Mouse (Mus musculus) adrenal gland, postnatal 14 days (tissue): ENCODE measurements around the gene Btbd1. TPM values are rescaled to one million over a fixed set of nuclear protein-coding genes. Genes with fewer than 3 reads are reported as not detected.

Experiments
- DNase-seq: peaks from one replicate; pipeline ENCODE4 v3.0.0; 2021; ENCODE audit warnings: mixed read lengths
- total RNA-seq: library from RNA; stranded (reverse); gene quantifications from 2 replicates; pipeline ENCODE4 v1.2.3, GENCODE M21; 2021

Btbd1 gene
- total RNA-seq, 1 experiment from 2014 or later: 136 TPM

DNA sequence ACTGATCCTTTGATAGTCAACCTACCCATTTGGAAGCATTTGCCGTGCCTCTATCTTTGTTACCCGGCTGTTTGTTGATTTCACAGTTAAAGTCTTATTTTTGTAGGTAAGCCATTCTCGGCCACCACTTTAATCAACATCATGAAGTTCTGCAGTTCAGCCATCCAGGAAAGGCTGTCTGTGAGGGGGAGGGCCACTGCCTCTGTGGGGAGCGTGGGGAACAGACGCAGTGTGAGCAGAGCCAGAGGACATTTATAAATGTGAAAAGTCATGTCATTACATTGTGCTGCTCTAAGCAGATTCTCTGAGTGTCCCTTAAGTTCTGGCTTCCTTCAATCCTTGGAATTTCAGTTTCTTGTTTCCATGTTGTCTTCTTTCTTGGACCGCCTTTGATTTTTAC, 20.9 kb upstream of the Btbd1 start:
- DNase-seq: no peak

DNA sequence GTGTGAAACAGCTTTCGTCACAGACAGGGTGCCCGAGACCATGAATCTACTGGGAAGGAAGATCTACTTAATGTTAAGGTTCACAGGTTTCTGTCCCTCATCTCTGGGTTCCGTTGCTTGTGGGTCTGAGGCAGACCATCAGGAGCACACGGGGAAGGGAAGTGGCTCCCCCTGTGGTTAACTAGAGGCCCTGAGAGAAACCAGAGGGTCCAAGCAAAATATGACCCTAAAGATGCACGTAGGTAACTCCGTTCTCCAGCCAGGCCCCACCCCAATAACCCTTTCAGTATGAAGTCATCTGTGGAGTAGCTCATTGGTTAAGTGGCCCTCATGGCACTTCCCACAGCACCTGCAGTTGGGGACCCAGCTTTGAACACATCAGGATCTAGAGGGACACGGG, 20.4 kb upstream of the Btbd1 start:
- no peak for DNase-seq

DNA sequence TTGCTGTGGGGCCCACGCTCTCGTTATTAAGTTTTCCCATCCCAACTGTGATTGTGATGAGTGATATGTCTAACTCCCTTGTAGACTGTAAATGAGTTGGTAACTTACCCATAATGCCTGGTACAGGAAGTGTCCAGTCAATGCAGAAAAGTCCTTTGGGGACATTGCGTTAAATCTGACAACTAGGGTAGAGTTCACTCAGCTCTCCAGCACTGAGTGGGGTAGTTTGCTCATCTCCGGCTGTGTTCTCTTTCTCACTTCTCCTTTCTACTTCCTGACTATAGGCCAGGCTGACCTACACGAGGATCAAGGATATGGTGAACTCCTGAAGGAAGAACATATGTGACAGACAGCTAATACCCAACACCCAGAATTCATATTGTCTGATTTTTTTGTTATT, 20.0 kb upstream of the Btbd1 start:
- no peak for DNase-seq

DNA sequence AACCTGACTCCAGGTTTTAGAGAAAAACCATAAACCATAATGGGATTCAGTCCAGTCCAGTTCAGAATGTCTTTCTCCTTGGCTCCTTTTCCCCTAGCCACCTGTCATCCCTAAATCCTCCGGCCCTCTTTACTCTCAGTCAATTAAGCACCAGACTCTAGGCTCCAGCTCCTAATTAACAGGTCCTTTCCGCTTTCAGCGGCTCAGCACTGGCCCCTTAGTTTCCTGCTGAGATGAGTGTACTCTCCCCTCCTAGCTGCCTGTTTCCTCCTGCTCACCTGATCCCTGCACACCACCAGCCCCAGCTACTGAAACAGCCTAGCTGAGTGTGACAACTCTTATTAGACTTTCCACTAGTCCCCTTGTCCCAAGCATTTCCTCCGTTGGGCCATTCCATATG, 18.5 kb upstream of the Btbd1 start:
- DNase-seq: no peak

DNA sequence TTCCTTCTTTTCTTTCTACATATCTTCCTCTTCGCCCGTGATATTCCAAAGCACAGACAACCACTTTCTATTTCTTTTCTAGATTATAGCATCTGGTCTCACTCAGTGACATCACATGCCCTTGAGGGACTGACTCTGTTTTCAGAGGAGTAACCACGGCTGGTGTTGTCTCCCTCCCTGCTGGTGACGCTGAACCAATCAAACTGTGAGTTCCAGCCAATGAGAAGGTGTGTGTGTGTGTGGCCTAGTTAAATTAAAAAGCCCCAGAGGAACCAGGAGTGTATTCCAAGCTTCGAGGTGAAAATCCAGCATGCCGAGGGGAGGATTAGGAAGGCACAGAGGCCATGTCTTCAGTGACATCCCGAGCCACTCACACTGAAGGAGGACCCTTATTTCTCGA, 17.8 kb upstream of the Btbd1 start:
- DNase-seq: peak; percentile 46

DNA sequence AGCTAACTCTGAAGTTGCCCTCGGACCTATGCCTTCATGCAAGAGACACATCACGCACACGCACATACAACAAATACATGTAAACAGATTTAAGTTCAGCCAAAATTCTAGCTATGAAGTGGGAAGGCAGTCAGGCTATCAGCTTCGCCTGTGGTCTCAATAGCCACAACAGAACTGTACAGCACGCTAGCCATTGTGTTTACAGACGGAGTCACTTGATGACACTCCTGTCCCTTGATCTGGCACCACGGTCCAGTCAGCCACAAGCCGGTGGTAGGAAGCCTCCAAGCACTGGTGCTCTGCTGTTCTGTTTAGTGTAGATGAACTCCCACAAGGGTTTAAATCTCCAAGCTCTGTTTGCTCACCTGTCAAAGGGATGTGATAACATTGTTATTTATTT, 16.8 kb upstream of the Btbd1 start:
- no peak for DNase-seq

DNA sequence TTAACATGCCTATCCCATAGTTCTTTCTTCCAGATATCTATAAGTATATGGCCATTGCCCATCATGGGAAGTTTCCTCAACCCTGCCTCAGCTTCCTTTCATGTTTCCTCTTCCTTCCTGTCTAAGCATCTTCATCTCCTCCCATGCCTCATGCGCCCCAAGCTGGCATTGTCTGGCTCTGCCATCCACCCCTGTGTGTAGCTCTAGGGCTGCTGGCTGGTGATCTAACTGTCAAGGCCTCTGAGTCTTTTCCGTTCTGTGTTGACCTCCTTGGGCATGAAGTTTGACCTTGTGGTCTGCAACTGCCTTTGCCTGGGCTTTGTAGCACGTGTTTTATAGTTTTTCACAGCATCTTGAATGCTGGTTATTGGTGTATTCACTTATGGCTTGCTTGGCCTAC, 16.1 kb upstream of the Btbd1 start:
- DNase-seq: no peak

DNA sequence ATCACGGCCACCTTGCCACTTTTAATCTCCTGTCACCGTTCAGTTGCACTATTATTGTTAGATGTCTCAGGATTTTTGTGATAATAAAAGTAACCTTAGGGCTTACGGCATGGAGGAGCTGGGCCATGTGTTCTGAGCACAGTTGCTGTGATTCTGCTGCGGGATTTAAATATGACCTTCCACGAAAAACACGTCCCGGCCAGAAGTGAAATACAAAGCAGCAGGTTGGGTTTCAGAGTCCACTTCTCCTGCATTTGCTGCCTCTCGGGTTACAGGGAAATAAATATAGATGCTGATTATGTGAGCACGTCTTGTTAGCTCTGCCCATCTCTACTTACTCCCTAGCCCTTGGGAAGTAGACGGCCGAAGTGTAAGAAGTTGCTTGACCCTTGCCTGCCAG, 15.6 kb upstream of the Btbd1 start:
- DNase-seq: no peak

DNA sequence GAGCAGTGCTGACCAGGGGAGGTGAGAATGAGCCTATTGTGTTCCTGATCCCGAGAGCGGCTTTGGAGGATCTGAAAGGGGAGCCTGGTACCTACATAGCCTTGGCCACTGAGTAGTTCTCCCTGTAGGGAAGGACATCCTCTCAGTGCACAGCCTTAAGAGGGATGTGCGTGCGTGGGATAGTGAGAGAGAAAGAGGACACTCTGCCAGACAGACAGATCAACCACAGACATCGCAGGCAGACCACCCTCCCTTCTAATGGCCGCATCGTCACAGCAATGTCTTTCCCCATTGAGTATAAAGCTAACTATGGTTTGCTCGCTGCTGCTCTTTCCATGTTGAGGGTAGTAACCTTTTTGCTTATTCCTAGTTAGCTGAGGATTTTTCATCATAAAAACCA, 14.7 kb upstream of the Btbd1 start:
- DNase-seq: no peak

DNA sequence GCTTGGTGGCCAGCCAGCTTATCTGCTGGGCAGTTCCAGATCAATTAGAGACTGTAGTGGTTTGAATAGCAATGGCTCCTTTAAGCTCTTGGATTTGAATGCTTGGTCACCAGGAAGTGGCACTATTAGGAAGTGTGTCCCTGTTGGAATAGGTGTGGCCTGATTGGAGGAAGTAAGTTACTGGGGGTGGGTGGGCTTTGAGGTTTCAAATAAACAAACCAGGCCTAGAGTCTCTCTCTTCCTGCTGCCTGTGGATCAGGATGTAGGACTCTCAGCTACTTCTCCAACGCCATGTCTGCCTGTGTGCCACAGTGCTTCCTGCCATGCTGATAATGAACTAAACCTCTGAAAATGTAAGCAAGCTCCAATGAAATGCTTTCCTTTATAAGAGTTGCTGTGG, 13.8 kb upstream of the Btbd1 start:
- no peak for DNase-seq

DNA sequence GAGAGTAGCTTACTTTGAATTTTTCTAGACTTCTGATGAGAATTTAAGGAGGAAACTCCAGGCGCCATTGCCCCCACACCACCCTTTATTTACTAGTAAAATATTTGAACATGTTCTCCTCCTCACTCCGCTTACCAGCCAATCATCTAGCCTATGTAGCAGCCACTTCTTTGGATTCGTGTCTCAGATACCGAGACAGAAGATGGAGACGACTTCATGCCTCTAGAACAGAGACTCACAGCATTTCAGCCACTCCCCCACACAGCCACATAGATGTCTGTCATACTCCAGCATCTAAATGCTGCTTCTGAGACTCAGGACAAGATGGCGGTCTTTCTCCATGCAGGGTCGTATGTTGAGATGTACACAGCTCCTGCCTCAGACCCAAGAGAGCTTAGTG, 12.9 kb upstream of the Btbd1 start:
- DNase-seq: no peak

DNA sequence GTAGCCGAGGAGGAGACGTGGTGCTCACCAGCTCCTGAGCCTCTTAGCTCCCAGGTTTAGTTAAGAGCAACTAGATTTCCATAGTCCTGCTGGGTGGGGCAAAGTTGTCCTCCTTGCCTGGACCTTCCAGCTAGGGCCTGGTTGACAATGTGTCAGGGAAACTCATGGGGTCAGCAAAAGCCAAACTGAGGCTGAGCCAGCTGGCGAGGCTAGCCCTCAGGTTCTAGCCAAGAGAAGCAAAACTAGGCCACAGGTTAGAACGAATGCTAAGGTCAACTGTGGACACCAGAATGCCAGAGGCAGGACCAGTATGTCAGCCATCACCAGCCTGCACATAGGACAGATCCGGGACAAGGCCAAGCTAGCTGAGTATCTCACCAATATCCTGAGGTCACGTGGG, 12.2 kb upstream of the Btbd1 start:
- DNase-seq: peak; percentile 60

DNA sequence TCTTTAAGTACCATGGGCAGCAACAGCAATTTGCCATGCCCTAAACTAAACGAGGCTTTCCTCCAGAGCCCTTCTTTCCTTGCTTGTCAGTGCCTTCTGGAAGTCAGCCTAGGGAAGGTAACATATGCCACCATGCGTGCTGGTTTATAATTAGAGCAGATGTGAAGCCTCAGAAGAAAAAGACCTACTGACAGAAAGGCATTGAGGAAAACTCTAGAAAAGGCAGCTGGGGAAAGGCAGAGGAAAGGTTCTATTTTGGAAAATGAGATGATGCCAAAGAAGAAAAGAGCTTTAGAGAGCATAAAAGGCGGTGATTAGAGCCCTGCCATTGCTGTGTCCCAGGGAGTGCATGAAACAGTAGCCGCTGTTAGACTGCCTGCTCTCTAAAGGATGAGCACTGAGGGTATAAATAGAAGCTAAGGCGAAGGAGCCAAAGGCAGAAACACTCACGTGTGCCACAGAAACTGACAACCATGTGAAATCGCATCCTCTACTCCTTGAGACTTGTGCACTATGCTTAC, 11.5 kb upstream of the Btbd1 start:
- no peak for DNase-seq

DNA sequence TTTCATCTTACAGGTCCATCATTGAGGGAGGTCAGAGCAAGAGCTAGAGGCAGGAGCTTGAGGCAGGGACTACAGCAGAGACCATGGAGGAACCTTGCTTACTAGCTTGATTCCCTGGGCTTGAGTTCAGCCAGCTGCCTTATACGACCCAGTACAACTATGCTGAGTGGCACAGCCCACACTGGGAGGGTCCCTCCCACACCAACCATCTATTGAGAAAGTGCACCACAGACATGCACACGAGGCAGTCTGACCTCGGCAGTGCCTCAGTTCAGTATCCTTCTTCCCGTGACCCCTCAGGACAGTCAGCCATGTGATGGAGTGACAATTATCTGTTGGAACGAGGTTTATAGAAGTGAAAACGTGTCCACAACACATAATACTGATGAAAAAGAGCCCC, 10.5 kb upstream of the Btbd1 start:
- DNase-seq: no peak

DNA sequence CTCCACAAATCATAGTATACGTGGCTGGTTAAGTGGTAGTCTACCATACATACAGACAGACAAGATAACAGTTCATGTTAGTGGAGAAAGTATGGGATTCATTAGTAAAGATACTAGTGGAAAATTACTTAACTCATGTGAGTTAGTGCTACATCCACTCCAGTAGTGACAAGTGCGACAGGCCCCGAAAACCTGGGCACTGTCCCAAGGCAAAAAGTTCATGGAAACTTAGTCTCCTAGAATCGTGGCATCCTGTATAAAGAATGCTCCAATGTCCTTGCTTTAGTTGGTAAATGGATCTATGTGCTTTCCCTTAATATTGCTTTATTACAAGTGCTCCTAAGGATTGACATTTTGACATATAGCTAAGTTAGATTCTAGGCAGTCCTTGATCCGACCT, 8.5 kb upstream of the Btbd1 start:
- DNase-seq: peak; percentile 45

DNA sequence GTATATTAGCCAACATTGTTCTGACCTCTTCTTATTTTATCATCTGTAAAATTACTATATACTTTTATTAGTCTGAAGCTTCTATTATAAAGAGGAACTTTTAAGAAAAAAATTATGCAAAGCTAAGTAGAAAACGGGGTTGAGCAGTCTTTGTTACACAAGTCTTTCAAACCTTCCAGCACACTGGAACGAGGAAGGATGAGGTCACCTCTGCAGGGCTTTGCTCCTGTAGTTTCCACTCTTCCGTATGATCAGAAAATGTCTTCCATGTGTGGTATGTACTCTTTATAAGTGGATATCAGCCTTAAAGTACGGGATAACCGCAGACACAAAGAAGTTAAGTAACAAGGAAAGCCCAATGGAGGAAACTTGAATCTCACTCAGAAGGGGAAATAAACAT, 6.2 kb upstream of the Btbd1 start:
- no peak for DNase-seq

DNA sequence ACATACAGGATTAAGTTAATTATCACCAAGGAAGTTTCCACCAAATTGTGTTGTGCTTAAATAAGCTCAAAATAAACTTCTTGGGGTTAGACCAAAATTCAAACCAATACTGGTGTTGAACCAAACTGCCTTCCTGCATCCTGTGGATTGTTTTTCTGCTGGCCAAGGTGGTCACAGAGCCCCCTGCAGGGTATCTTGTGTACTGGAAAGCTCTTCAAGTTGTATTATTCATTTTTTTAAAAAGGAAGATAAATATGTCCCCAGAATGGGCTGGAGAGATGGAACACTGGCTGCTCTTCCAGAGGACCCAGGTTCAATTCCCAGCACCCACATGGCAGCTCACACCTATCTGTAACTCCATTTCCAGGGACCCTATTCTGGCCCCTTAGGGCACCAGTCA, 5.6 kb upstream of the Btbd1 start:
- DNase-seq: no peak

DNA sequence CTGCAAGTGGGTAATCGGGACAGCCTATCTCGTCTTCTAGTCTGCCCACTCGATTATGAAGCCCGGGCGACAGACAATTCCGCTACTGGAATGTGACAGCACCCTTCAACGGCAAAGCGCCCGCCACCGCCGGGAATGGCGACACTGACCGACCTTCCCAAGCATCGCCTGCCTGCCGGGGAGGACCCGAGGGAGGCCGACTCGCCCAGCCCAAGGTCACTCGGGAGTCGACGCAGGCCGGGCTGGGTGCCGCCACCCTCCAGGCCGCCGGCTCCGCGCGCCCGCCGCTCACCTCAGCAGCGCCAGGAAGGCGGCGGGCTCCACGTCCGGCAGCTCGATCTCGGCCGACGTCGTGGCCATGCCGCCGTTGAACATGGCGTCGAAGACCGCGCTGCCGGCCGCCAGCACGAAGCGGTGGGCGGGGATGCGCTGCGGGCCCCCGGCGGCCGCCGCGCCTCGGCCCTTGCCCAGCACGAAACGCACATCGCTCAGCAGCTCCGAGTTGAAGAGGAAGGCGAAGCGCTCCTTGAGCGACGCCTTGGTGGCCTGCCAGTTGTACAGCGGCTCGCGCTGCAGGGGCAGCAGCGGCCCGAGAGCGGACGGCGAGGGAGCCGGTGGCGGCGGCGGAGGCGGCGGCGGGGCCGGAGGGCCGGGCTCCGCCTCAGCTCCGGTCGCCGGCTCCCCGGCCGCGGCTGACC, 401 bp downstream of the Btbd1 start:
- peak; percentile 86 for DNase-seq

DNA sequence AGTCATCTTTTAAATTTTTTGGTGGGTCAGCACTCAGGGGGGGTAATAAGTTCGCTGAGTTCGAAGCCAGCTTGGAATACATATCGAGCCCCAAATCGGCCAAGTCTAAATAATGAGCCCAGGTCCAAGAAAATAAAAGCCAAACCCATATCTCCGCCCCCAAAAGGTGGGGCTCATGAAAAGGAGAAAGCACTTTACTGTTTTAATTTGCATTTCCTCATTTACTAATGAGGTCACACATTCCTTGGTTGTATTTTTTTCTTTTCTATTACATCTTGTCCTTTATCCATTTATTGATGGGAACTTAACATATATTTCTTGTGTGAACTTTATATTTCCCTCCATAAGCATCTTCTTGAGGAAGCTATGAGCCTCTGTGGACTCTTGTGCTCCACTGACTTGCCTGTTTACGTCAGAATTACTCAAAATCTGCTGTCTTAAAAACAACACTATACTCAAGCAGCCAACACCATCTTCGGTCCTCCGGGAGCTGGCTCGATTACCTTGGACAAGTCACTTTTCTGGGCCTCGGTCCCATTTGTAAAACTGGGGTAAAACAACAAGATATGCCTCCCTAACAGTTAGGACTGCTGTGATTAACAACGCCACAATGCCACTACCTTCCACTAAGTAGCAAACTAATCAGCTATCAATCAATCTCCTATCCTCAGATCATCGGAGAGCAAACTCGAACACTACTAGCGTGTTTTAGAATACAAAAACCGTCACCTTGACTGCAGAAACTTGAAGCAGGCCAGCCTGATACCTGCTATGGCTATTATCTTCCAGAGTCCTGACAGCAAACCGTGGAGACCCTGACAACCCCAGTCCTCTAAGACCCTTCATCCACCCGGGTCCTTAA, 1.2 kb downstream of the Btbd1 start:
- DNase-seq: no peak

DNA sequence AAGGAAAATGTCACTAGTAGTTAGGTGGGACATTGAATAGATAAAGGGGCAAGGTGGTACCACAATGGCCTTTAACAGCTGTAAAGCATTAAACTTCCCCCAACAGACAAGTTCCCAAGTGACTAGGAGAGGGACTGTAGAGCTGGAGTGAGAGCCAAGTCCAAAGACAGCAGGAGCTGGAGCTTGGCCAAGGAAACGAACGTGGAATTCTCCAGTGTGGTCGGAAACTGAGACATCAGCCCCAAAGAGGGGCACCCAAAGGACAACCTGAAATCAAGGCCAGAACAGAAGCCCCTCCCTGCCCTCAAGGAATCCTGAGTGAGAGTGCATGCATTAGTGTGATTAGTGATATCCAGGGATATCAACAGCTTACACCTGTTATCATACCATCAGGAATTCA, 3.9 kb downstream of the Btbd1 start:
- DNase-seq: peak; percentile 55

DNA sequence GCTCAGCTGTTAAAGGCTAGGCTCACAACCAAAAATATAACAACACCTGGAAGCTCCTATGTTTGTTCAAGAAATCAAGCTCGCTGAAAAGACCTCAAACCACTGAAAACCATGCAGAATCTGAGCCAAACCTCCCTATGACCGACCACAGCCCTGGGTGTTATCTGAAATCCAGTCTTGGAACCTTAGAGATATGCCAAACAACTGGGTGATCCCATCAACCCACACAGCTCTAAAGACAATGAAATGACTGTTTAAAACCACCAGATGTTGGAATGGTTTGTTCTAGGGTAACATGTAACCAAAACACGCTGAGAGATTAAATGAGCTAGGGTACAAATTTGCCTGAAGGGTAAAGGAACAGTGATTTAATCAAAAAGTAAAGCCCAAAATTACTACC, 4.3 kb downstream of the Btbd1 start:
- DNase-seq: no peak

DNA sequence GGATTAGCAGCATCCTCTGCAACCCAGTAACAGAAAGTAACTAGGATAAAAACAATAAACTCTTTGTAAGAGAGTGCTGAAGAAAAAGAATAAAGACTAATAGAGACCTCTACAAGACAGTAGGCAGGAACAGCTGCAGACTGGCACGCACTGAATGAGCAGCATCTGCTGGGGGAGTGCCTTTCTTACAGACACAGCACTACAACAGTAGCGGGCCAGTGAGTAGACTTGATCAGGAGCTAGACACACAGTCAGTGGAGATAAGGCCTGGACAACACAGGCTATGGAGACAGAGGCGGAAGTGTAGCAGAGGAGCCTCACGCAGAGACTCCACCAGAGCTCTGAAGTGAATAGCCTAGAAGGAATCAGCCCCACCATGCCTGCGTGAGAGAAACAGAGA, 23.2 kb downstream of the Btbd1 start:
- DNase-seq: no peak

DNA sequence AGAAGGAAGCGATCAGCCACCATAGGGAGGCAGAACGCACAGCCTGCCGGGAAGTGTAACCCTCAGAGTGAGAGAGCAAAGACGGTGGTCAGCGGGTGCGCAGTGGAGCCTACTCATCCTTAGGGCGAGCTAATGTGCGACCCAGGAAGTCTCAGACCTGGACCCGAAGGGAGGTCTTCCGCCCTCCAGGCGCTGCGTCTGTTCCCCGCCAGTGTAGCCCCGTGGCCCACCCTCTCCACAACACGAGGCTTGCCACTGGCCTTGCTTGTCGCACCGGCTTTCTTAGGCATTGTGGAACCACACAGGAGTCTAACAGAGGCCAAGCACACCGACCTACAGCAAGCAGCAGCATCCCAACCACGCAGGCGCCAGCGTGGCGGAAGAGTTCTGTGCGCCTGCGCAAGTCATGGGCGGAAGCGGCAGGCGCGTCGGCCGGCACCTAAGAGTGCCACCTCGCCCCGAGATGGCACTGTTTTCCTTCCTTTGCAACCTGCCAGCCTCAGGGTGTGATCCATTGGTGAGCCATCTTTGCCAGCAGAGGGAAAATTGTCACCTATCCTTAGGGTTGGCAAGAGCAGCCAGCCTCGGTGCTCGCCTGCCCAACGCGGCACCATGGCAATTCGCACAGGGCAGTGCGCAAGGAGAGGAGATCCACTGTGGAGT, 40.0 kb downstream of the Btbd1 start, which contains the start of gene 3110040N11Rik:
Gene 3110040N11Rik, minus strand, starts transcription at position 384 of the 663 bp plus-strand sequence.
- peak; percentile 91 for DNase-seq
